25 mouse cellular contexts compared by ENCODE assay signal in genomic region chr6:41914883-41915282, GRCm38 (mm10). TPM values are rescaled to one million over a fixed set of nuclear protein-coding genes. Genes with fewer than 3 reads are reported as not detected.
"Had no signal": no experiment of that assay in that cellular context is flagged by ENCODE, and none has a peak within 500 bp of the region (broad histone marks: within the 10 kb centered on the region; RNA-seq: fewer than 3 reads in every experiment).

No protein-coding gene starts in this region.

- H3K27ac ChIP-seq: macrophage; midbrain, embryonic 13.5 days; midbrain, embryonic 15.5 days; neural tube, embryonic 12.5 days had no signal

- H3K36me3 ChIP-seq: midbrain, embryonic 13.5 days; midbrain, embryonic 15.5 days; neural tube, embryonic 12.5 days had no signal

- H3K4me3 ChIP-seq: megakaryocyte, embryonic 14.5 days; midbrain, embryonic 13.5 days; midbrain, embryonic 15.5 days; neural tube, embryonic 12.5 days had no signal

- H3K4me1 ChIP-seq: midbrain, embryonic 13.5 days; midbrain, embryonic 15.5 days; neural tube, embryonic 12.5 days had no signal

- DNase-seq: lung, adult 18-20 months; lung, embryonic 14.5 days; lung, postnatal 10 days; right cerebral cortex, postnatal 14 days; right cerebral cortex, postnatal 4 days; spleen, adult 18-20 months; thymus, adult 18-20 months; thymus, postnatal 25 days; thymus, postnatal 4 days had no signal

- H3K27me3 ChIP-seq: megakaryocyte, embryonic 14.5 days; midbrain, embryonic 13.5 days; midbrain, embryonic 15.5 days; neural tube, embryonic 12.5 days had no signal

RNA-seq across cellular contexts. Expression of gene Sval1, which starts 36.5 kb away (rescaled TPM):
- total RNA-seq: megakaryocyte progenitor cell, adult 5-6 weeks; midbrain, postnatal 0 days; monocyte, adult 5-6 weeks; neutrophil, adult 5-6 weeks had no signal
- polyA plus RNA-seq: liver, embryonic 16.5 days; lung, embryonic 14.5 days; lung, embryonic 16.5 days; macrophage; midbrain, embryonic 11.5 days; midbrain, embryonic 13.5 days; midbrain, embryonic 15.5 days; midbrain, postnatal 0 days; neural tube, embryonic 12.5 days; neural tube, embryonic 14.5 days; small intestine, adult 2 months; stomach, embryonic 14.5 days; stomach, embryonic 16.5 days had no signal

RNA-seq across cellular contexts. Expression of gene Sval3, which starts 53.1 kb away (rescaled TPM):
- total RNA-seq: megakaryocyte progenitor cell, adult 5-6 weeks; midbrain, postnatal 0 days; monocyte, adult 5-6 weeks; neutrophil, adult 5-6 weeks had no signal
- polyA plus RNA-seq: liver, embryonic 16.5 days; lung, embryonic 14.5 days; lung, embryonic 16.5 days; macrophage; midbrain, embryonic 11.5 days; midbrain, embryonic 13.5 days; midbrain, embryonic 15.5 days; midbrain, postnatal 0 days; neural tube, embryonic 12.5 days; neural tube, embryonic 14.5 days; small intestine, adult 2 months; stomach, embryonic 14.5 days; stomach, embryonic 16.5 days had no signal
